Mouse (Mus musculus) kidney, adult 11 months (tissue): ENCODE measurements around the gene Faim2.

ENCODE experiments used
- DNase-seq: peaks from one replicate; pipeline ENCODE4 v3.0.0; 2022

Gene Faim2

DNA sequence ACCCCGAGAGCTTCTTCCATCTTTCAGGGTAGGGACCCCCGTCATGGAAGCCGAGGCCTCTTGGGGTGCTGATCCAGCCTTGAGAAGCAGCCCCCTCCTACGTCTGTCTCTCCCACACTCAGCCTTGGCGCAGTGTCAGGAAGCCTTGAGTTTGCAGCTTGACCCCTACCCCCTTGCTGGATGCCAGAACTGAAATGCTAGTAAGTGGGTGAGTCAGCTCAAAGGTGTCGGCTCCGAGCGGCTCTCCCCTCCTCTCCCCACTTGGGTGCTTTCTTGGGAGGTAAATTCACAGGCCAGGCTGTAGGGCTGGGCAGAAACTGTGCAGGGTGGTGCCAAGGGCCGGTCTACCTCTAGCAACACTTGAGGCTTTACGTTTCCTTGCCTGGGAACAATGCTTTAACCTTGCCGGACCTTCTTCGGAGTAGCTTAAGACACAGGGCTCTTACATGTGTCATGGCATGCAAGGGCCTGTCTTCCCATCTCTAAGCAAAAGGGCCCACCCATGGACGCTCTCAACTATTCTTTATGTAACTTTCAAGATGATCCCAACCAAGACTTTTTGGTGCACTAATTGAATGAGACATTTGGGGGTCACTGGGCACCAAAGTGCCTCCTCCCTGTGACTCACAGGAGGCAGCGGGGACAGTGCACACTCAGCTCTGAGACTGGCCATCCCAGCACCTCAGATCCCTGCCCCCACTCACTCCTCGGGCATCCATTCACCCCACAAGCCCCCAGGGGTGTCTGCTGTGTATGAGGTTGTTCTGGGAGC, 22.5 kb downstream of the Faim2 start:
- no peak for DNase-seq

DNA sequence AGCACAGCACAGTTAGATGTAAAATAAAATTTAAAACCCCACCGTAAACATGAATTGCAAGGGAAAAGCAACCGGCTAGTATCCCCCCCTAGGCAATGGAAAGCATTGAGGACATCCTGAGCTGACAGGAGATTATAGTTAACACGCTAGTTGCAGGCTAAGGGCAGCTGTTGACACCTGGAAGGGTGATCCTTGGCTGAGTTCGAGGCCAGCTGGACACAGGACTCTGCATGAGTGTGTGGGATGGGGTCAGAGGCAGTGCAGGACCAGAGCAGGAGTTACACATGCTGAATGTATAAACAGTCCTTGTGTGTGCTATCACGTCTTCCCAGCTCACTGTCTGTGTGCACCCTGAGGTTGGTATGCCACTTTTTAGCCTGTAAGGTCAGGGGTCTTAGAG, 24.7 kb downstream of the Faim2 start:
- no peak for DNase-seq

DNA sequence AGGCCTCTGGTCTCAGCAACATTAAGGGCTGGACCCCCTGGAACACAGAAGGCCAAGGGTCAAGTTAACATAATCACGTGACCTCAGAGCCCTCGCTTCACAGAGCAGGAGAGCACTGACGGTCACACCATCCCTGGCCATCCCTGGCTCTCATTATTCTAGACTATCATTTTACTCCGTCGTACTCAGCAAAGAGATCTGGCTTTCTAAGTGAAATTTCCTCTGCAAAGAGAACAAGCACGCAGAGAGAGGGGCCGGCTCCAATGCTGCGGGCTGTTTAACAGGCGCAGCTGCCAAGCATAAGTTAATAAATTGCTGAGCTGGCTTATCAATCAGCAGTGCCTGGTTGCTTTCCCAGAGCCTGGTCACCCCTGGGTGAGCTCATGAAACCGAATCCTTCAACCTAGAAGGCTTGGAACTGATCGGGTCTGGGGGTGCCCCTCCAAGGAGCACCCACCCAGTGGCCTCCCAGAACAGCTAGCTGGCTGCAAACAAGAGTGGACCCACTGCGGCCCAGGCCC, 25.6 kb downstream of the Faim2 start:
- peak; percentile 55 for DNase-seq

DNA sequence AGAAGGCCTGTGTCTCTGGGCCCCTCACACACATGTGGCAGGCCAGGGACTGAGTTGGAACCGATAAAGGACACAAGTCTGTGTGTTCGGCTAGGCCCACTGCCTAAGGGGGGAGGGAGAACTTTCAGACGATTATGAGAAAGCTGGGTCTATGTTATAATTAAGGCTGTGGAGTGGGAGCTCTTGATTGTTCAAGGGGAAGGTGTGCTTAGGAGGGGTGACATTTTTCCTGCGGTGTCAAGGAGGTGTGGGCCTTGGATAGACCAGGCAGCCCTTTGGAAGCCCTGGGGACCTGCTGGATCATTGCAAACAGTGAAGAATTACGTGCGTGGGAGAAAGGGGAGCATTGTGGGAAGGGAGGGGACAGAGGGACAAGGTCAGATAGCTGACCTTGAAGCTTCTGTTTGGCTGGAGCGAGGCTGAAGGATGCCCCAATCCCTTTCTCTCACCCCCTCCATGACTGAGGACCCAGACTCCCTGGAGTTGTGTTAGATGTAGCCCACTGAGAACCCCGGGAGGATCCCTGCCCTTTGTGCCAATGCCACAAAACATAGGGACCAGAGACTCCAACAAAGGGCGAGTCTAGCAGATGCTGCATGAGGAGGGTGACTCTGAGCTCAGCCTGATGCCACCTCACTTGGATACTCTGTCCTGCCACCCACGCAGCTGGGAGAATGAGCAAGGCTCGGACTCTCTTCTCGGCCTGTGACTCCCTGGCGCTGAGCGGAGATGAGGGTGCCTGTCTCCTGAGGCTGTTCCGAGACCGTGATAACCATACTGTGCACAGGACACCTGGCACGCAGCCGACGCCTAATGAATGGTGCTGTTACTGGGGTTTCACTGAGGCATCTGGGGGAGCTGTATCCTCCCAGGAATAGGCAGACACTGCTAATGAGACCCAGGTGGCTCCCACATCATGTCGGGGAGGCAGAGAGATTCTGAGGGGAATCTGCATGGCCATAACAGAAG, 26.4 kb downstream of the Faim2 start:
- no peak for DNase-seq

DNA sequence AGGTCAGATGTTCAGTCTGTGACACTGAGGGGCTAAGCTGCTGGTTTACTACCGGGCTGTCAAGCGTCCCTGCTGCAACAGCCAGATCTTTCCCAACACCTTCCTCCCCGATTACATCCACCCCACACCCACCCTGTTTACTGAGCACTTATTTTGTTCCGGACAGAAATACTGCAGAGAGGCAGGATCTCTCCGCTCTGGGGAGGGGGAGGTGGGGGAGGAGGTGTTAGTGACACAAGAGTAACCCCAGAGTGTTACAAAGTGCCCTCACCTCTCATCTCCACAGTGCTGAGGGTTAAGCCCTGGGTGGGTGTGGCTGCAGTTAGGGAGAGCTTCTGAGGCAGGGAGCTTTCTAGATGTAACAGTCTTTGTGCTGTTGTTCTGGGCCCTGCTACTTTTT, 27.6 kb downstream of the Faim2 start:
- no peak for DNase-seq

DNA sequence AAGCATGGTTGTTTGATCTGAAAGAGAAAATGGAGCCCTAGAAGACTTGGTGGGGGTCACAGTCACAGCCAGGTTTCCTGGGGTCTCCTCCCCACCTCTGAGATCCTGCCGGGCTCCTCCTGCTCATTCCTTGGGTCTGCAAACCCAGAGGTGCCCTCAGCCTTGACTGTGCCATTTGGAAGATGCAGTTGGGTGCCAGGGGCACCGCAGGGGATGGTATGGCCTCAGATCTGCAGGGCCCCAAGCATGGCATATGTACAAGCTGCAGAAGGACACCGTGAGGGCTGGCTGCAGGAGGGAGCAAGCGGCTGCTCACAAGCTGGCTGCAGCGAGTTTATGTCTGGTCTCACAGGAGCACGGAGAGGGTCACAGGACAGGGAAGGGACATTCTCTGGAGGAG, 28.2 kb downstream of the Faim2 start:
- DNase-seq, result no peak

DNA sequence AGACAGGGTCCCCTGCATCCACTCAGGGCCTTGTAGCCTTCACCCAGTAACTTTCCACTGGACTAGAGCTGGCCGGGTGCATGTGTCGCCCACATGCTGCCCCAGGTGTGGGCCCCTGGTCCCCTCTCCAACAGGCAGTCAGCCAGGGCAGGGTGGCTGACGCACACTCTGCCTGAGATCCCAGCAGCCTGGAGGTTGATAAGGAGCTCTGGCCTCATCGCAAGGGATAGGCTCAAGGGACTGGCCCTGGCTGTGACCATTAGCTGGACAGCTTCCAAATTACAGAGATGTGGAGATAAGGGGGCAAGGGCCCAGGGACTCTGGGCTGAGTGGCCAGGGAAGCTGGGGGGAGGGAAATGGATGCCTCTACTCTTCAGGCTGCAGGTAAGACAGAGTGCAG, 29.2 kb downstream of the Faim2 start:
- DNase-seq, result peak; percentile 84

DNA sequence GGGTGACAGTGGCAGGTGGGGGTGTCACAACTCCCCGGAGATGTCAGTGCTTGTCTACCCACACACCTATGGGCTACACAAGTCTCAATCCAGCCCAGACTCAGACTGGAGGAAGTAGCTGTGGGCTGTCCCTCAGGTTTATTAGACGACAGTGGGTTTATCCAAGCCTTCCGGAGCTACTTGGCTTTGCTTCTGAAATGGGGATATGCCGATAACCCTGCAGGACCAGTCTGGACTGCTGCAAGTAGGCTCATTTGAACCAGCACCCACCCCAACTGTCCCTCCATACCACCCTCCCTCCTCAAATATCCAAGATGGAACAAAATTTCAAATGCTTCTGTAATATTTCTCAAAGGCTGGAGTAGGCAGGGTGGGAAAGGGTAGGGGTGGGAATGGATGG, 29.6 kb downstream of the Faim2 start:
- no peak for DNase-seq

DNA sequence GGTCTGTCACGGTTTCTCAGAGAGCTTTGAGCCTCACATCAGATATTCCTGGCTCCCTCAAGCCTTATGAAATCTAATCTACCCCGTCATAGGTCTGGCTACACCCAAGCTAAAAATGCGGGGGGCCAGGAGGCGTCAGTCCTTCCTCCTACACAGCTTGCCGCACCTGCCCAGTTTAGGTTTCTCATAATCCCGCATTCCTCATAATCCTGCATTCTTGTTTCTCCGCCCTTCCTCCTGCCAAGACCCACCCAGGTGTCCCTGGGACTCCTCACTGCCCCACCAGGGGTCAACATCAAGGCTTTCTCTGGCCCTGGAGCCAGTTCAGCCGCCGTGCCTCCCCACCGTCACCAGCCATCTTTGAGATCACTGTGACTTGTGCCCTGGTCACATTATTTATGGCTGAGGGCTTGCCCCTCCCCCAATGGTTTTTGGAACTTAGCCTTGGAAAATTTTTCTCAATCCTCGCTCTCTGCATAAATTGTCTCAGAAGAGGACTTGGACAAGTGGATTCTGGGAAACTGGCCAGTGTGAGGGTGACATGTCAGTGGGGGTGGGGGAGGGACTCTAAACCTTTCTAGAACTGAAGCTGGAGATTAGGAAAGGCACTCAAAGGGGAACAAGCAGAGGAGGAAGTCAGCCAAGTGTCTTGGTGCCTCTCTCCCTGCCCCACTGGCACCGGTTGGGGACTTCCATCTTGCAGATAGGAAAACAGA, 30.3 kb downstream of the Faim2 start:
- peak; percentile 89 for DNase-seq

DNA sequence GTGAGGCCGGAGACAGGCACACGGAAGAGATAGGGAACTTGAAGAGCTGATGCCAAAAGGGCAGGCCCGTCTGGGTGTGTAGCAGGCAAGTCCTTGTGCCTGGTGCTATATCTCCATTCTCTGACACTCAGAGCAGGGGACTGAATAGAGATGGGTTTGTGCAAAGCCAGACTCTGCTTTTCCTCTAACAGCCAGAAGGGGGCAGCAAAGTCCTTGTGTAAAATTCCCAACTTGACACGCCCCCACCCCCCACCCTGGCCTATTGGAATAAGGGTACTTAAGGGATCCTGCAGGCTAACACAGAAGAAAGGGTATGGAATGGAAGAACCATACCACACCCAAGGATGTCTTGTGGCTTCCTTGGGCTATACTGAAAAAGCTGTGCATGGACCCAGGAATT, 30.9 kb downstream of the Faim2 start:
- peak; percentile 42 for DNase-seq

DNA sequence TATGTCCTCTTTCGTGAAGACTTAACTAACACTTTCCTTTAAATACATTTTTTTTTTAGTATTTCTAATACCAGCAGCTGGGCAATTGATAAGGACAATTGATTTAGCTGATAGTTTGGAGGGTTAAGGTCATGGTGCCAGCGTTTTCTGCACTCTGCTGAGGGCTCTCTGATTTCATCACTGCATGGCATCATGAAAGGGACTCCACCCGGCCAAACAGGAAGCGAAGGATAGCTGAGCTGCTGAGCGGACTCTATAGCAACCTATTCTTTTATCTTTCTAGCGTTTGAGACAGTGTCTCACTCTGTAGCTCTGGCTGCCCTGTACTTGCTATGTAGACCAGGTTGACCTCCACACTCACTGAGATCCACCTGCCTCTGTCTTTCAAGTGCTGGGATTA, 43.2 kb downstream of the Faim2 start:
- no peak for DNase-seq

DNA sequence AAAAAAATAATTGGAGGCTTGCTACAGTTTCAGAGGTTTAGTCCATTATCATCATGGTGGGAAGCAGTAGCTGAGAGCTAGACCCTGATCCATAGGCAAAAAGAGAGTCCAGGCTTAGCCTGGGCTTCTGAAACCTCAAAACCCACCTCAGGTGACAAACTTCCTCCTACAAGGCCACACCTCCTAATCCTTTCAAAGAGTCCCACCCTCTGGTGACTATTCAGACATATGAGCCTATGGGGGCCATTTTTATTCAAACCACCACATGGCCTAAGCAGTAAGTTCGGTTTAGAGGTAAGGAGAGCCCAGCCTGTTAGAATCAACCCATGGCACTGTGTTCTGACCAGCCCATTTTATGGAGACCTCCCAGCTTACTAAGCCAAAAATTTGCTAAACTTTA, 52.2 kb downstream of the Faim2 start:
- DNase-seq, result no peak

DNA sequence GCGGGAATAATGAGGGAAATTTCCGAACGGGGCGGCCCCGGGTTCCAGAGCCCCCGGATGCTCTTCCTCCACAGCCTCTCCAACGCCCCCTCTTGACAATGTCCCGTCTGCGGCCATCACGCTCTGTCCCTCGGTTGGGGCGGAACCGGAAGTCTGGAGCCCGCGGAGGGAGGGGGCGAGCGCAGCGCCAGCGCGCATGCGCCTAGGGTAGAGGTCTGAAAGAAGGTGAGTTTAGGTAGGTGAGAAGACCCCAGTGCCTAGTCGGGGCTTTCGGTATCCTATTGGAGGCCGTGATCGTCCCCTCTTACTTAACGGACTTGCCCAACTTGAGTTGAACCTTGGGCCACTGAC, 53.4 kb downstream of the Faim2 start, which contains the start of gene Bcdin3d:
Bcdin3d (minus strand) TSS at position 155 of the 351 bp plus-strand sequence.
- DNase-seq, result peak; percentile 82

DNA sequence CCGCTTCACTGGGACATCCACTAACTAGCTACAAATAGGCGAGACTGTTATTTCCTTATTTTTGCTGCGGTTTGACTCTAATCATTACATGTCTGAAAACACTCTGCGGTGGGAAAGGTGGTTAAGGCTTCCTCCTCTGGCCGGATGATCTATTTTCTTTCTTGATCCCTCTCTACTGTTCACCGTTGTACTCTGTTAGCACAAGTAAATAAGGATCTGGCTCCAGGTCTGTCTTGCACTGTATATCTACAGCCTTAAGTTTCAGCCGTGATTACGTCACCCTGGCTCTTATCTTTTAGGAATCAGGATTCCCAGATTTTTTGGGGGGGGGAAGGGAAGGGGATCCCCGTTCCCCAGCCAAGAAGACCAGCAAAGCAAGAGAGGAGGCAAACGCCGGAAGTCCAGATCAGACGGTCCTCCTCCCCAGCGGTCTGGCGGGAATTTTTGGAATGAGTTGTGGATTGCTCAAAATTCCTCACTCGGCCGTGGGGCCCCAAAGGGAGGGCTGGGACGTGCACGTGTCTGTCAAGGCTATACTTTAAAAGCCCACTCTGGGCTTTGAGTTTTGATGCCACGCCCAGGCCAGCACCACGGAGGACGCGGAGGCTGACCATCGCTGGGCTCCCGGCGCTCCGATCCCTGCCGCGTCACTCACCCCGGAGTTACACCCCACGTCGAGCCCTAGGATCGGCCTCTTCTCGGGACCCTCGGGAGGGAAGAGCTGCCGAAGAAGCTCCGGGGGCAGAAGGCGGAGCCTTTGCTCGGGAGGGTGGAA, 54.0 kb downstream of the Faim2 start:
- DNase-seq, result peak; percentile 59

DNA sequence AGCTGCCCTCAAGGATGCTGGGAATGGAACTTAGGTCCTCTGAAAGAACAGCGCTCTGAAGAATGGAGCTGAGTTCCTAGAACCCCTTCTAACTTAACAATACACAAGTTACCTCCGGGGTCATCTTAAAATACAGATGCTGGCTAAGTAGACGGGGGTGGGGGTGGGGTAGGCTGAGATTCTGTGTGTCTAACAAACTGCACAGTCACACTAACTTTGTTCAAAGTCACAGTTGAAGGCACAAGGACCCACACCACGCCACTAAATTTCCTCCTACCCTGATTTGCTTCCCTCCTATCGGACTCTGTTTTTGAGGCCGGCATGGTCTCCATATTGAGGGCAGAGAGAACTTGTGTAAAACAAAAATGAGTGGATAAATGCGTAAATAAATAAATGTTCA, 55.0 kb downstream of the Faim2 start:
- DNase-seq, result no peak

DNA sequence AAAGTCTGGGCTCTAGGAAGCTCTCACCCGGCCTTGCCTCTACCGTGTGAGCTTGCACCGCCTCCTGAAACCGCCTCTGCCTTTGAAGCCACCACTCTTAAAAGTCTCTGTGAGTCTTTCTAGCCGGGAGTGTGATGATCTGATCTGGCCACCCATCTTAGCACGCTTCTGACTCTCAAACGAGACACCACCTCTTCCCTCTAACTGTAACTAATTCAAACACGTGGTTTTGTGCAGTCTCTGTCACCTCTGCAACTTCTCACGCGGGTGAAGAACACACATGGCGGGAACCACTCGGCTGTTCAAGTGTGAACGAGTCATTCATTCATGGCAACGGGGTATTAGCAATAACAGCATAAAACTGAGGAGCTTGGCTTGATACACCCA, 56.3 kb downstream of the Faim2 start:
- DNase-seq, result no peak

DNA sequence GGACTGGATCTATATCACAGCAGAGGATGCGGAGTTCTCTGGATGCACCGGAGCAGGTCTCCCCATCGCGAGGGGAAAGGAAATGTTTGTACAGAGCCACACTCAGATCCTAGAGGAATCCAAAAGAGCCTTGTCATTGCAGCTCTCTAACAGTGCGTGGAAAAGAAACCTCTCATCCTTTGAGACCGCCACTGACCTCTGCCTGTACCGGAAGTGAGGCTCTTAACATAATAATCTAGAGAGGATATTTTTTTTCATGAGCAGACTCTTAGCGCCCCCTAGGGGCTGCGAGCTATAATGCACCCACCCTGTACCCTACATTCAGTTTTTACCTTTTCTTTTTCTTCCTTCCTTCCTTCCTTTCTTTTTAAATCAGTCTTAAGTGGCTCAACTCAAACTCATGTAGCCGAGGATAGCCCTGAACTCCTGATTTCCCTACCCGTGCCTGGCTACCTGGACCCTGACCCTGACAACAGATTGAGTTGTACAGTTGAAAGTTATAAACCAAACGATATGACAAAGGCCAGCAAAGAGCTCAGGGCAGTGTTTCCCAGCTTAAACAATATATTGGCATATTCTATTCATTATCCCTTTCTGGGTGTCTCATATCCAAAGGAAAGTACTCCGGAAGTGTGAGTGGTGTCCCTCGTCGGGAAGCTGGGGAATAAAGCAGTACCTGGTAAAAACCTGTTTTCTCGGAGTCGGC, 56.8 kb downstream of the Faim2 start:
- peak; percentile 49 for DNase-seq

DNA sequence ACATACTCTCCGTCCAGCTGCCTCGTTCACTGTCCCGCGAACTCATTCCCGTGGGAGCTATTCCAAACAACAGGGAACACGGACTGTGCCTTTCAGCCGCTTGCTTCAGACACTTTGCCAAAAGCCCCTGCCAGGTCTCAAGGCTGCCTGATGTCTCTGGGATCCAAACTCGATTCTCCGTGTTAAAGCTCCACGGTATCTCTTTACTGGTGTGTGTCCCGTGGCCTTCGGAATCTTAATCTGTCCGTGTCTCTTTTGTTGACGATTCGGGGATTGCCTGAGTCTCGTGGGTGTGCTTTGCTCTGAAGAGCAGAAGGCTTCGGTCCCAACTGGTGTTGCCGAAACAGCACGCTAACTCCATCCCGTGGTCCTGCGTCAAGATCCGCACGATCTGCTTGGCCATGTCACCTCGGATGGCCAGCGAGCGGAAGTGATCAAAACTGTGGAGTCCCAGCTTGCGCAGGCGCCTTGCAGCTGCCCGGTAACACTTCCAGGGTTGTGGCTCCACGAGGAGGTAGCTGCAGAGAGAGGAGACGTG, 57.7 kb downstream of the Faim2 start:
- peak; percentile 28 for DNase-seq

DNA sequence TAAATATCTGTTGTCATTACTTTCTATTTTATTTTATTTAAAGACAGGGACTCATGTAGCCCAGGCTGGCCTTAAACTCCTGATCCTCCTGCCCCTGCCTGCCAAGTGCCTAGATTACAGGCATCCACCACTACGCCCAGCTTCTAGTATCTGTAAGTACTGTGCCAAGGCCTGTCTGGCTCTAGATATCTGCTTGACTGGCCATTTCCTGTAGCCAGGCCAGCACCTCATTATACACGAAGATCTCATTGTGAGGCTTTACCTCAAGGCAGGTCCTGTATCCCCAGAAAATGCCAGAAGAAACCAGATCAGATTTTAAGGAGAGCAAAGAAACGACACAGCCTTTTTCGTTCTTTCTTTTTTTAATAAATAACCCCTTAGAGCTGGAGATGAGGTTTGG, 58.2 kb downstream of the Faim2 start:
- DNase-seq, result no peak

DNA sequence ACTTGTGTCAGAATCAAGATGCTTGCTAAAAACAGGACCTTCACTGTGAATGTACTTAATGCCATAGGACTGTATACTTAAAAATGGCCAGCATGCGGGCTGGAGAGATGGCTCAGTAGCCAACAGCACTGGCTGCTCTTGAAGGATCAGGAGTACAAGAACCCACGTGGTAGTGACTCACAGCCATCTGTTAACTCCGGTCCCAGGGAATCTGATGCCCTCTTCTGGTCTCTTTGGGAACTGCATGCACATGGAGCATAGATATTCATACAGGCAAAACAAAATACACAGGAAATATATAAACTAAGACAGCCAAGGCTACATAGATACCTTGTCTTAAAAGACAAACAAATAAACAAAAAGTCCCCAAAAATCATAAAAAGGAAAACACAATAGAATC, 58.9 kb downstream of the Faim2 start:
- DNase-seq, result peak; percentile 73

DNA sequence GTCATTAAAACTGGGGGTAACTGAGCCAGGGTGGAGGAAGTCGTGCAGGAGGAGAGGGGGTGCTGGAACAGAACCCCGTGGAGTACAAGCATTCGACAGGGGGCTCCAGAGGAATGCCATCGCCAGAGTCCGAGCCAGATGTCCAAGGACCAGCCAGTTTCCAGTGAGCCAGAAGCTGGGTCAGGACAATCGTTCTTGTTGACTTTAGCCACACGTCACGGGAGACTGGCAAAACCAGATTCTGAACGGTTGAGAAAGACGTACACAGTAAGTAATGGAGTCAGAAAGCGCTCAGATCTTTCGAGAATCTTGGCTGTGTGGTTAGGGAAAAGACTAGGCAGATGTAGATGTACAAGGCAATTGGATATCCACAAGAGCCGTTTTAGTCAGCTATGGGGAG, 64.8 kb downstream of the Faim2 start:
- DNase-seq, result no peak
